7 mouse cellular contexts compared by ENCODE assay signal in the genomic region with DNA sequence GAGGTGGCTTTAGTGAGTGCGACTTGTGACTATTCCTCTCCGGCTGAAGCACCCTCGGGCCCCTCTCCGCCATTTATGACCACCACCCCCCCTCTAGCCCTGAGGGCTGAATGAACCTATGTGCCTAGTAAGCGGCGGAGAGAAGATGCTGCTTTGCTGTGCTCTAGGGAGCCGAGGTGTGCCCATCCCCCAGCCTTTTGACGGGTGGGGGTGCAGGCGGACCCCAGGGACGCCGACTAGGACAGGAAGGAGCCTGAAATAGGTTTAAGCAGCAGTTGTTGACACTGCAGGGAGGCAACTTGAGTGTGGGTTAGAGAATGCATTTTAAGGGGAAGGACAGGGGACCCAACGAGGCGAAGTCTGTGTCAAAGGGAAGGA. TPM values are rescaled to one million over a fixed set of nuclear protein-coding genes. Genes with fewer than 3 reads are reported as not detected.
A peak's percentile ranks its signal among the peaks of the same experiment; 100 is the strongest.
DNase-seq lines count a peak whose midpoint lies in the region; ATAC-seq and TF ChIP-seq lines count a peak whose summit lies in the region.

No protein-coding gene starts in this region.

- H3K9me3 ChIP-seq in forebrain, embryonic 10.5 days, result no peaks in the 10 kb centered on the region
- H3K9me3 ChIP-seq in limb, embryonic 10.5 days (replicated peaks), result no peaks in the 10 kb centered on the region
- no peaks in the 10 kb centered on the region for H3K9me3 ChIP-seq in neural tube, embryonic 13.5 days

- DNase-seq in spleen, adult 2 months (ENCODE audit: low read depth in 1 of 2, low spot score in 2 of 2), result peak in 1 of 2 experiments; percentile 49
- no peak for DNase-seq in spleen, postnatal 14 days (ENCODE audit: low spot score in 2 of 2)
- peak; percentile 36 for DNase-seq in forebrain, embryonic 10.5 days (ENCODE audit: extremely low spot score, low spot score)
- DNase-seq in limb, embryonic 10.5 days (ENCODE audit: low spot score), result peak; percentile 61
- DNase-seq in left cerebral cortex, adult 18-20 months (ENCODE audit: low spot score in 2 of 2), result no peak
- DNase-seq in urinary bladder, adult 2 months (ENCODE audit: low spot score), result no peak

- H3K27ac ChIP-seq in spleen, adult 2 months (ENCODE audit: insufficient read depth, low read length), result no peak overlapping the region
- peak overlapping the region; percentile 44 for H3K27ac ChIP-seq in forebrain, embryonic 10.5 days
- H3K27ac ChIP-seq in limb, embryonic 10.5 days, result peak overlapping the region; percentile 62
- no peak overlapping the region for H3K27ac ChIP-seq in neural tube, embryonic 13.5 days (replicated peaks)

- TF ChIP-seq POLR2A in spleen, adult 2 months (IDR thresholded peaks at IDR 0.05; ENCODE audit: low read depth, low read length), result no peak

- no peak for ATAC-seq in neural tube, embryonic 13.5 days (ENCODE audit: low read depth)

- under 1% methylated on average over 13 of the region's 13 CpGs for WGBS in spleen, adult 2 months
- under 1% methylated on average over 13 of the region's 13 CpGs for WGBS in forebrain, embryonic 10.5 days
- 2% methylated on average over 13 of the region's 13 CpGs for WGBS in limb, embryonic 10.5 days
- 1% methylated on average over 13 of the region's 13 CpGs for WGBS in neural tube, embryonic 13.5 days

- peak overlapping the region; percentile 51 for H3K4me3 ChIP-seq in spleen, adult 2 months (ENCODE audit: extremely low read depth, insufficient read depth, insufficient read length)
- peak overlapping the region; percentile 58 for H3K4me3 ChIP-seq in forebrain, embryonic 10.5 days
- H3K4me3 ChIP-seq in limb, embryonic 10.5 days, result peak overlapping the region; percentile 57
- peak overlapping the region; percentile 35 for H3K4me3 ChIP-seq in neural tube, embryonic 13.5 days

- peak overlapping the region; percentile 59 for H3K9ac ChIP-seq in neural tube, embryonic 13.5 days

- H3K36me3 ChIP-seq in spleen, adult 2 months (ENCODE audit: control insufficient read depth, insufficient read depth, low read length), result no peaks in the 10 kb centered on the region
- H3K36me3 ChIP-seq in forebrain, embryonic 10.5 days (replicated peaks), result no peaks in the 10 kb centered on the region
- no peaks in the 10 kb centered on the region for H3K36me3 ChIP-seq in limb, embryonic 10.5 days
- H3K36me3 ChIP-seq in neural tube, embryonic 13.5 days, result no peaks in the 10 kb centered on the region

- TF ChIP-seq CTCF in spleen, adult 2 months (IDR thresholded peaks at IDR 0.05; ENCODE audit: extremely low read depth, insufficient read depth, insufficient read length, insufficient replicate concordance), result no peak

- peak overlapping the region; percentile 63 for H3K4me2 ChIP-seq in neural tube, embryonic 13.5 days

- H3K4me1 ChIP-seq in spleen, adult 2 months (ENCODE audit: control insufficient read depth, insufficient read depth, insufficient read length), result peaks cover 18% of the 10 kb centered on the region; the same call in 1 of the 2 replicates
- peaks cover 58% of the 10 kb centered on the region for H3K4me1 ChIP-seq in forebrain, embryonic 10.5 days
- H3K4me1 ChIP-seq in limb, embryonic 10.5 days, result peaks cover 55% of the 10 kb centered on the region
- H3K4me1 ChIP-seq in neural tube, embryonic 13.5 days (replicated peaks), result peaks cover 43% of the 10 kb centered on the region

- peaks cover 3% of the 10 kb centered on the region; the same call in 1 of the 2 replicates for H3K27me3 ChIP-seq in spleen, adult 2 months (ENCODE audit: control insufficient read depth, insufficient read depth, low read length)
- peaks cover 91% of the 10 kb centered on the region for H3K27me3 ChIP-seq in forebrain, embryonic 10.5 days (ENCODE audit: poor library complexity, severe bottlenecking)
- peaks cover 89% of the 10 kb centered on the region for H3K27me3 ChIP-seq in limb, embryonic 10.5 days (ENCODE audit: low read depth, poor library complexity, severe bottlenecking)
- peaks cover 86% of the 10 kb centered on the region for H3K27me3 ChIP-seq in neural tube, embryonic 13.5 days

RNA-seq across cellular contexts. Expression of a gene that starts 3.3 kb away (rescaled TPM):
- polyA plus RNA-seq in spleen, adult 2 months (2012; rRNA removed), result 22.2 and 26.0 TPM in 2 replicates
- polyA plus RNA-seq in forebrain, embryonic 10.5 days (2016; fragmentation: Nextera tagmentation; extraction: Ambion mirVana), result 3.6 and 4.1 TPM in 2 replicates
- polyA plus RNA-seq in limb, embryonic 10.5 days (2016; fragmentation: Nextera tagmentation; extraction: Ambion mirVana), result 2.4 and 2.6 TPM in 2 replicates
- polyA plus RNA-seq in neural tube, embryonic 13.5 days (2015; fragmentation: Nextera tagmentation; extraction: Ambion mirVana), result 5.4 TPM in 2 replicates
- 10 to 100 TPM; 53.2 to 61.6 TPM for total RNA-seq in left cerebral cortex, adult 18-20 months (2021)
- 10.2 and 12.4 TPM in 2 replicates for polyA plus RNA-seq in urinary bladder, adult 2 months (2012; rRNA removed)

RNA-seq across cellular contexts. Expression of a gene that starts 29.4 kb away (rescaled TPM):
- 7.0 and 8.2 TPM in 2 replicates for polyA plus RNA-seq in spleen, adult 2 months (2012; rRNA removed)
- polyA plus RNA-seq in forebrain, embryonic 10.5 days (2016; fragmentation: Nextera tagmentation; extraction: Ambion mirVana), result 13.8 and 14.5 TPM in 2 replicates
- 26.2 and 30.3 TPM in 2 replicates for polyA plus RNA-seq in limb, embryonic 10.5 days (2016; fragmentation: Nextera tagmentation; extraction: Ambion mirVana)
- 10.4 TPM in 2 replicates for polyA plus RNA-seq in neural tube, embryonic 13.5 days (2015; fragmentation: Nextera tagmentation; extraction: Ambion mirVana)
- total RNA-seq in left cerebral cortex, adult 18-20 months (2021), result 1 to 10 TPM; 1.8 to 2.9 TPM
- polyA plus RNA-seq in urinary bladder, adult 2 months (2012; rRNA removed), result 19.9 and 20.7 TPM in 2 replicates

RNA-seq across cellular contexts. Expression of a gene that starts 35.1 kb away (rescaled TPM):
- polyA plus RNA-seq in spleen, adult 2 months (2012; rRNA removed), result 31.1 and 36.7 TPM in 2 replicates
- polyA plus RNA-seq in forebrain, embryonic 10.5 days (2016; fragmentation: Nextera tagmentation; extraction: Ambion mirVana), result 66.2 and 67.7 TPM in 2 replicates
- polyA plus RNA-seq in limb, embryonic 10.5 days (2016; fragmentation: Nextera tagmentation; extraction: Ambion mirVana), result 86.6 and 90.6 TPM in 2 replicates
- polyA plus RNA-seq in neural tube, embryonic 13.5 days (2015; fragmentation: Nextera tagmentation; extraction: Ambion mirVana), result 47.7 and 48.5 TPM in 2 replicates
- total RNA-seq in left cerebral cortex, adult 18-20 months (2021), result 10 to 100 TPM; 63.1 to 68.5 TPM
- polyA plus RNA-seq in urinary bladder, adult 2 months (2012; rRNA removed), result 87.1 and 91.2 TPM in 2 replicates

Comparison
In these comparisons a context has a peak if more than half of its experiments do, and no peak if none do; other contexts are left out.
1. DNase-seq: peak in forebrain, embryonic 10.5 days (single experiment) and limb, embryonic 10.5 days (single experiment); none in spleen, postnatal 14 days (0 of 2), left cerebral cortex, adult 18-20 months (0 of 2) and urinary bladder, adult 2 months (single experiment).
2. H3K27ac ChIP-seq: peak in forebrain, embryonic 10.5 days (single experiment) and limb, embryonic 10.5 days (single experiment); none in spleen, adult 2 months (single experiment) and neural tube, embryonic 13.5 days (single experiment).
3. Peak in every context shown above with its lines, with median percentiles within 50 percentile points of each other: H3K4me3 ChIP-seq.